In the genomic region with DNA sequence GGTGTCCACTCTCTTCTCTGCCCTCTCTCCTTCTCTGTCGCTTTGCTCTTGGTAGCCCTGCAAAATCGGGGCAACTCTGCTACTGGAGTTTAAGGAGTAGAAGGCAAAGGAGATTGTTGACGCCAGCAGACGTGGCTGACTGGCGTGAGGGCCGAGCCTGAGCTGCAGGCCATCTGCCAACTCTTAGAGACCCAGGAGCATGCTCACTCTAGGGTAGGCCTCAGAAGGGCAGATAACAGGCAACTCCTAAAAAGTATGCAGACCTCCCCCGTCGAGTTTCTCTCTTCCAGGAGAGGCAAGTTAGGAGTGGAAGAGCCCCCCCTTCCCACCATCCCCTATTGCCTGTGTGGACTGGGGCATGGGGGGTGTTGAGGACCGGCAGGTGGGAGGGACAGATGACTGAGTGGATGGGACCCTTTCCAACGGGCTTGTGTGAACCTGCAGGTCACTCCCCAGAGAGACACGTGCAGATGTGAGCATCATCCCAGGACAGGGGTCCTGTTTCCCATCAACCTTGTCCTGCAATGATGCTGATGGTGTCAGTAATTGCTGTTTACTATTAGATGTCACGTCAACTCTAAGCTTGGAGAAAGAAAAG, we compare ENCODE assay signal across 8 mouse cellular contexts. TPM values are rescaled to one million over a fixed set of nuclear protein-coding genes. Genes with fewer than 3 reads are reported as not detected.
DNase-seq lines count a peak whose midpoint lies in the region; ATAC-seq lines count a peak whose summit lies in the region.

No protein-coding gene starts in this region.

- no peak overlapping the region for H3K27ac ChIP-seq in forebrain, embryonic 12.5 days
- no peak overlapping the region for H3K27ac ChIP-seq in midbrain, embryonic 16.5 days (ENCODE audit: low read length)

- H3K4me1 ChIP-seq in megakaryocyte, embryonic 14.5 days: peaks cover 54% of the 10 kb centered on the region
- H3K4me1 ChIP-seq in forebrain, embryonic 12.5 days: peaks cover 16% of the 10 kb centered on the region
- peaks cover 10% of the 10 kb centered on the region for H3K4me1 ChIP-seq in midbrain, embryonic 16.5 days (ENCODE audit: control insufficient read depth, insufficient read depth, low read length)

- peak overlapping the region; percentile 99 for H3K4me2 ChIP-seq in forebrain, embryonic 12.5 days
- H3K4me2 ChIP-seq in midbrain, embryonic 16.5 days (ENCODE audit: low read length): peak overlapping the region; percentile 78; the same call in 1 of the 2 replicates

- no peak for ATAC-seq in megakaryocyte, adult 5-6 weeks (ENCODE audit: poor library complexity, severe bottlenecking)
- ATAC-seq in forebrain, embryonic 12.5 days (ENCODE audit: low FRiP score): 0 out of 2 replicates have a peak, but pooled peaks have one; percentile 23
- ATAC-seq in midbrain, embryonic 16.5 days: no peak

- peaks cover 76% of the 10 kb centered on the region for H3K27me3 ChIP-seq in megakaryocyte, embryonic 14.5 days (replicated peaks)
- peaks cover 97% of the 10 kb centered on the region for H3K27me3 ChIP-seq in forebrain, embryonic 12.5 days
- H3K27me3 ChIP-seq in midbrain, embryonic 16.5 days (ENCODE audit: control insufficient read depth, insufficient read depth, low read depth, low read length): peaks cover 94% of the 10 kb centered on the region

- WGBS in forebrain, embryonic 12.5 days: 1% methylated on average over 12 of the region's 12 CpGs
- 6% methylated on average over 12 of the region's 12 CpGs for WGBS in midbrain, embryonic 16.5 days

- peaks cover 10% of the 10 kb centered on the region; the same call in 1 of the 2 replicates for H3K9me3 ChIP-seq in megakaryocyte, embryonic 14.5 days
- no peaks in the 10 kb centered on the region for H3K9me3 ChIP-seq in forebrain, embryonic 12.5 days
- H3K9me3 ChIP-seq in midbrain, embryonic 16.5 days (replicated peaks; ENCODE audit: control insufficient read depth, low read length, poor library complexity, severe bottlenecking): no peaks in the 10 kb centered on the region

- H3K4me3 ChIP-seq in megakaryocyte, embryonic 14.5 days (replicated peaks): peak overlapping the region; percentile 93
- peak overlapping the region; percentile 55 for H3K4me3 ChIP-seq in forebrain, embryonic 12.5 days (replicated peaks)
- no peak overlapping the region for H3K4me3 ChIP-seq in midbrain, embryonic 16.5 days (ENCODE audit: low read depth, low read length)

- DNase-seq in kidney, postnatal 25 days: peak; percentile 64 to 77
- DNase-seq in cerebellum, postnatal 14 days: no peak
- no peak for DNase-seq in layer of hippocampus, adult 11-12 months (ENCODE audit: low spot score)
- DNase-seq in gastrocnemius, adult 18-20 months (ENCODE audit: low spot score): no peak

- peaks cover 4% of the 10 kb centered on the region for H3K36me3 ChIP-seq in megakaryocyte, embryonic 14.5 days (replicated peaks; ENCODE audit: low read length)
- H3K36me3 ChIP-seq in forebrain, embryonic 12.5 days (replicated peaks): no peaks in the 10 kb centered on the region
- no peaks in the 10 kb centered on the region for H3K36me3 ChIP-seq in midbrain, embryonic 16.5 days (ENCODE audit: control insufficient read depth, insufficient read depth, low read length)

- no peak overlapping the region for H3K9ac ChIP-seq in forebrain, embryonic 12.5 days
- H3K9ac ChIP-seq in midbrain, embryonic 16.5 days (ENCODE audit: low read depth, low read length): no peak overlapping the region

RNA-seq across cellular contexts. Expression of a gene that starts 1.1 kb away (rescaled TPM):
- polyA plus RNA-seq in megakaryocyte, embryonic 14.5 days (2012; ENCODE audit: insufficient read depth, low replicate concordance): 0.09 TPM in 1 of 2 replicates, not detected in the other
- total RNA-seq in megakaryocyte, adult 5-6 weeks (2015): 0.11 TPM in 1 of 2 replicates, not detected in the other
- 0.37 TPM in 1 of 2 replicates, not detected in the other for total RNA-seq in megakaryocyte, adult 5-6 weeks (2017)
- polyA plus RNA-seq in forebrain, embryonic 12.5 days (2016; fragmentation: Nextera tagmentation; extraction: Ambion mirVana): 0.19 and 0.31 TPM in 2 replicates
- polyA plus RNA-seq in midbrain, embryonic 16.5 days (2015; fragmentation: Nextera tagmentation; extraction: Ambion mirVana): 0.20 TPM in 1 of 2 replicates, not detected in the other
- under 1 TPM in 1 of 2 experiments, not detected in 1; 0.19 TPM for total RNA-seq in gastrocnemius, adult 18-20 months (2021)

RNA-seq across cellular contexts. Expression of a gene that starts 5.4 kb away (rescaled TPM):
- polyA plus RNA-seq in megakaryocyte, embryonic 14.5 days (2012; ENCODE audit: insufficient read depth, low replicate concordance): not detected in 2 replicates
- total RNA-seq in megakaryocyte, adult 5-6 weeks (2015): not detected in 2 replicates
- total RNA-seq in megakaryocyte, adult 5-6 weeks (2017): not detected in 2 replicates
- polyA plus RNA-seq in forebrain, embryonic 12.5 days (2016; fragmentation: Nextera tagmentation; extraction: Ambion mirVana): not detected in 2 replicates
- polyA plus RNA-seq in midbrain, embryonic 16.5 days (2015; fragmentation: Nextera tagmentation; extraction: Ambion mirVana): 0.10 and 0.22 TPM in 2 replicates
- under 1 TPM; 0.21 to 0.27 TPM for total RNA-seq in gastrocnemius, adult 18-20 months (2021)

RNA-seq across cellular contexts. Expression of a gene that starts 18.0 kb away (rescaled TPM):
- polyA plus RNA-seq in megakaryocyte, embryonic 14.5 days (2012; ENCODE audit: insufficient read depth, low replicate concordance): not detected in 2 replicates
- total RNA-seq in megakaryocyte, adult 5-6 weeks (2015): not detected in 2 replicates
- not detected in 2 replicates for total RNA-seq in megakaryocyte, adult 5-6 weeks (2017)
- not detected in 2 replicates for polyA plus RNA-seq in forebrain, embryonic 12.5 days (2016; fragmentation: Nextera tagmentation; extraction: Ambion mirVana)
- not detected in 2 replicates for polyA plus RNA-seq in midbrain, embryonic 16.5 days (2015; fragmentation: Nextera tagmentation; extraction: Ambion mirVana)
- total RNA-seq in gastrocnemius, adult 18-20 months (2021): not detected

RNA-seq across cellular contexts. Expression of a gene that starts 32.3 kb away (rescaled TPM):
- polyA plus RNA-seq in megakaryocyte, embryonic 14.5 days (2012; ENCODE audit: insufficient read depth, low replicate concordance): 0.44 TPM in 1 of 2 replicates, not detected in the other
- total RNA-seq in megakaryocyte, adult 5-6 weeks (2015): 0.27 TPM in 1 of 2 replicates, not detected in the other
- 0.28 TPM in 1 of 2 replicates, not detected in the other for total RNA-seq in megakaryocyte, adult 5-6 weeks (2017)
- polyA plus RNA-seq in forebrain, embryonic 12.5 days (2016; fragmentation: Nextera tagmentation; extraction: Ambion mirVana): not detected in 2 replicates
- polyA plus RNA-seq in midbrain, embryonic 16.5 days (2015; fragmentation: Nextera tagmentation; extraction: Ambion mirVana): not detected in 2 replicates
- 1 to 10 TPM; 2.7 to 2.9 TPM for total RNA-seq in gastrocnemius, adult 18-20 months (2021)

RNA-seq across cellular contexts. Expression of a gene that starts 45.1 kb away (rescaled TPM):
- polyA plus RNA-seq in megakaryocyte, embryonic 14.5 days (2012; ENCODE audit: insufficient read depth, low replicate concordance): 0.46 TPM in 1 of 2 replicates, not detected in the other
- 0.09 and 0.13 TPM in 2 replicates for total RNA-seq in megakaryocyte, adult 5-6 weeks (2015)
- 0.18 TPM in 1 of 2 replicates, not detected in the other for total RNA-seq in megakaryocyte, adult 5-6 weeks (2017)
- polyA plus RNA-seq in forebrain, embryonic 12.5 days (2016; fragmentation: Nextera tagmentation; extraction: Ambion mirVana): not detected in 2 replicates
- polyA plus RNA-seq in midbrain, embryonic 16.5 days (2015; fragmentation: Nextera tagmentation; extraction: Ambion mirVana): 0.21 TPM in 1 of 2 replicates, not detected in the other
- total RNA-seq in gastrocnemius, adult 18-20 months (2021): 1 to 10 TPM; 2.0 to 2.1 TPM

Comparison
In these comparisons a context has a peak if more than half of its experiments do, and no peak if none do; other contexts are left out.
1. DNase-seq: peak in kidney, postnatal 25 days (2 of 2); none in cerebellum, postnatal 14 days (0 of 2), layer of hippocampus, adult 11-12 months (single experiment) and gastrocnemius, adult 18-20 months (single experiment).